Mouse (Mus musculus) embryonic stem cell, embryonic (primary cell): ENCODE results near the gene Rhox3c.
"Not testable (repeated sequence)": the region's sequence is repeated elsewhere in the genome, so short reads cannot be mapped to it uniquely, and the experiment has no call there.

Experiments used
- CTCF ChIA-PET, 4 experiments: fragments of 300-600 bp in 2 of 4; fragments of 350-600 bp in 2 of 4; sonication (Branson Sonifier 250); formaldehyde crosslinking; loops; one replicate each; lab custom pipeline; 2022; ENCODE audit warnings: inconsistent platforms in 2 of 4; lab: Charles Lee
- POLR2A ChIA-PET, 4 experiments: fragments of 300-600 bp in 2 of 4; fragments of 350-600 bp in 2 of 4; sonication (Branson Sonifier 250); formaldehyde crosslinking; loops; one replicate each; lab custom pipeline; 2022; ENCODE audit warnings: antibody characterized with exemption in 4 of 4, inconsistent platforms in 1 of 4; lab: Charles Lee

Gene Rhox3c

GRCm38 (mm10) chrX:37458285-37458684, at the start of gene Rhox3c:
TSS of gene Rhox3c (plus strand) at chrX:37458585.
- POLR2A ChIA-PET, CTCF ChIA-PET: not testable (repeated sequence)

DNA sequence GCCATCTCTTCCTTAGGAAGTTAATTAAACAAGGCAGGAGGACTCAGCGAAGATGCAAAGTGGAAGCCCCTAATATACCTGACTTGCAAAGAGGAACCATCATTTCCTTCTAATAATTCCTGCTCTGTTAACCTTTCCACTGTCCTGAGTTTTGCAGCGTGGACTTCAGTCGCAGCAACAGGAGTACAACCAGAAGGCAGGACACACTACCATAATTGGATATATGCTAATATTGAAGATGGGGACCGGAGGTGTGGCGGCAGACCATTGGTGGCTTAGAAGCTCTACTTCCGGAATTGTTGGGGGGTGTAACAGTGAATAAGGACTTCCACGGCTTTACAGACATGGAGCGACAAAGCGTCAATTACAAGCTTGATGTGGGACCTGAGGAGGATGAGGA, 46.6 kb upstream of the Rhox3c start, which contains the start of gene Rhox2b:
Rhox2b (plus strand) TSS at position 301 of the 400 bp plus-strand sequence.
- POLR2A ChIA-PET, CTCF ChIA-PET: not testable (repeated sequence)

GRCm38 (mm10) chrX:37432194-37432593, 26.2 kb upstream of the Rhox3c start, which contains the start of gene Rhox4b:
TSS of gene Rhox4b (plus strand) at chrX:37432494.
- POLR2A ChIA-PET, CTCF ChIA-PET: not testable (repeated sequence)

DNA sequence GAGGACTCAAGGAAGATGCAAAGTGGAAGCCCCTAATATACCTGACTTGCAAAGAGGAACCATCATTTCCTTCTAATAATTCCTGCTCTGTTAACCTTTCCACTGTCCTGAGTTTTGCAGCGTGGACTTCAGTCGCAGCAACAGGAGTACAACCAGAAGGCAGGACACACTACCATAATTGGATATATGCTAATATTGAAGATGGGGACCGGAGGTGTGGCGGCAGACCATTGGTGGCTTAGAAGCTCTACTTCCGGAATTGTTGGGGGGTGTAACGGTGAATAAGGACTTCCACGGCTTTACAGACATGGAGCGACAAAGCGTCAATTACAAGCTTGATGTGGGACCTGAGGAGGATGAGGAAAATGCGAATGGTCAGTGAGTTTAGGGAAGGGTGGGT, 5.0 kb upstream of the Rhox3c start, which contains the start of gene Rhox2c:
Rhox2c (plus strand) TSS at position 301 of the 400 bp plus-strand sequence.
- POLR2A ChIA-PET, CTCF ChIA-PET: not testable (repeated sequence)

GRCm38 (mm10) chrX:37480037-37480436, 21.7 kb downstream of the Rhox3c start, which contains the start of gene Rhox4c:
TSS of gene Rhox4c (plus strand) at chrX:37480337.
- CTCF ChIA-PET: not testable (repeated sequence)

GRCm38 (mm10) chrX:37514059-37514458, 55.7 kb downstream of the Rhox3c start, which contains the start of gene Rhox4d:
TSS of gene Rhox4d (plus strand) at chrX:37514359.
- POLR2A ChIA-PET, CTCF ChIA-PET: not testable (repeated sequence)

More at GRCm38 (mm10) chrX:37480037-37480436, 21.7 kb downstream of the Rhox3c start, which contains the start of gene Rhox4c:
- POLR2A ChIA-PET: not testable (repeated sequence)
